Mouse (Mus musculus) MEL (cell line): ENCODE measurements around the gene Tmem30a. TPM values are rescaled to one million over a fixed set of nuclear protein-coding genes. Genes with fewer than 3 reads are reported as not detected.

ENCODE experiments used
- DNase-seq: peaks from one replicate; pipeline ENCODE4 v3.0.0; 2011; ENCODE audit warnings: low read depth, low spot score
- H3K27ac ChIP-seq: 2 replicates; pipeline ENCODE4 v1.5.1; 2012; ENCODE audit warnings: low read depth, mild to moderate bottlenecking, control low read depth, low read length, moderate library complexity; ENCODE audit not compliant: control insufficient read depth
- H3K27me3 ChIP-seq, 2 experiments: fragments of 150-350 bp in 1 of 2; sonication (generic) in 1 of 2; 2 replicates each; pipeline ENCODE4 v1.6.1; 2012; ENCODE audit warnings: low read length in 2 of 2, mild to moderate bottlenecking in 2 of 2, improper control_type of control experiment in 1 of 2, moderate library complexity in 1 of 2; ENCODE audit not compliant: insufficient read depth in 2 of 2, control insufficient read depth in 1 of 2
- H3K36me3 ChIP-seq, 2 experiments: 2 replicates each; pipeline ENCODE4 v1.6.1; 2012 to 2014; ENCODE audit warnings: low read length in 2 of 2, improper control_type of control experiment in 1 of 2, inconsistent platforms in 1 of 2, mild to moderate bottlenecking in 1 of 2; ENCODE audit not compliant: insufficient read depth in 2 of 2, control insufficient read depth in 1 of 2
- H3K4me1 ChIP-seq, 2 experiments: fragments of 150-350 bp in 1 of 2; sonication (generic) in 1 of 2; 2 replicates each; pipeline ENCODE4 v1.6.1; 2012; ENCODE audit warnings: low read length in 2 of 2, improper control_type of control experiment in 1 of 2, mild to moderate bottlenecking in 1 of 2; ENCODE audit not compliant: insufficient read depth in 2 of 2, control insufficient read depth in 1 of 2
- H3K4me3 ChIP-seq, 2 experiments: fragments of 150-350 bp in 1 of 2; sonication (generic) in 1 of 2; 2 replicates each; pipeline ENCODE4 v1.5.1; 2012; ENCODE audit warnings: low read depth in 2 of 2, low read length in 2 of 2, mild to moderate bottlenecking in 2 of 2, moderate library complexity in 2 of 2, control low read depth in 1 of 2, improper control_type of control experiment in 1 of 2; ENCODE audit not compliant: control insufficient read depth in 1 of 2, insufficient read depth in 1 of 2
- H3K79me2 ChIP-seq: 2 replicates; pipeline ENCODE4 v1.6.1; 2012; ENCODE audit warnings: mild to moderate bottlenecking, low read length, moderate library complexity; ENCODE audit not compliant: control insufficient read depth, poor library complexity, insufficient read depth
- H3K9ac ChIP-seq: 2 replicates; pipeline ENCODE4 v1.6.1; 2012; ENCODE audit warnings: low read depth, mild to moderate bottlenecking, control low read depth, low read length, moderate library complexity; ENCODE audit not compliant: control insufficient read depth, poor library complexity, severe bottlenecking
- H3K9me3 ChIP-seq: fragments of 150-350 bp; sonication (generic); replicated peaks from 2 replicates; pipeline ENCODE4 v1.6.1; 2012; ENCODE audit warnings: mild to moderate bottlenecking, low read length, improper control_type of control experiment, moderate library complexity; ENCODE audit not compliant: insufficient read depth
- BHLHE40 ChIP-seq: IDR thresholded peaks from 2 replicates; pipeline ENCODE4 v1.6.1; 2012; ENCODE audit warnings: low read depth, mild to moderate bottlenecking, inconsistent platforms, low read length, improper control_type of control experiment, borderline replicate concordance
- CHD2 ChIP-seq: IDR thresholded peaks from 2 replicates; pipeline ENCODE4 v1.6.1; 2011; ENCODE audit warnings: low read length, improper control_type of control experiment
- CTCF ChIP-seq, 3 experiments: IDR thresholded peaks in 2 of 3; conservative IDR thresholded peaks in 1 of 3; 2 replicates each; pipeline ENCODE4 v1.5.1; 2011 to 2012; ENCODE audit warnings: low read length in 3 of 3, low read depth in 2 of 3, mild to moderate bottlenecking in 2 of 3, improper control_type of control experiment in 1 of 3, inconsistent platforms in 1 of 3, mixed read lengths in 1 of 3, moderate library complexity in 1 of 3; ENCODE audit not compliant: control insufficient read depth in 1 of 3, insufficient read depth in 1 of 3, poor library complexity in 1 of 3, severe bottlenecking in 1 of 3
- EP300 ChIP-seq, 2 experiments: IDR thresholded peaks; 2 replicates each; pipeline ENCODE4 v1.6.1; 2011; ENCODE audit warnings: improper control_type of control experiment in 2 of 2, low read length in 2 of 2, low read depth in 1 of 2, mild to moderate bottlenecking in 1 of 2
- GABPA ChIP-seq: IDR thresholded peaks from 2 replicates; pipeline ENCODE4 v1.6.1; 2012; ENCODE audit warnings: low read depth, mild to moderate bottlenecking, inconsistent platforms, low read length, improper control_type of control experiment, moderate library complexity
- HCFC1 ChIP-seq: IDR thresholded peaks from 2 replicates; pipeline ENCODE4 v1.6.1; 2012; ENCODE audit warnings: low read depth, mild to moderate bottlenecking, inconsistent platforms, low read length, improper control_type of control experiment, moderate library complexity
- JUND ChIP-seq: IDR thresholded peaks from 2 replicates; pipeline ENCODE4 v1.6.1; 2011; ENCODE audit warnings: low read depth, mild to moderate bottlenecking, improper control_type of control experiment, low read length
- KAT2A ChIP-seq: conservative IDR thresholded peaks from 2 replicates; pipeline ENCODE4 v1.6.1; 2012; ENCODE audit warnings: low read depth, low read length, improper control_type of control experiment, inconsistent platforms
- MAFK ChIP-seq: IDR thresholded peaks from 2 replicates; pipeline ENCODE4 v1.6.1; 2011; ENCODE audit warnings: low read depth, mild to moderate bottlenecking, low read length, improper control_type of control experiment, borderline replicate concordance
- MEF2A ChIP-seq: IDR thresholded peaks from 2 replicates; pipeline ENCODE4 v1.6.1; 2014; ENCODE audit warnings: low read depth, mild to moderate bottlenecking, inconsistent platforms, low read length, improper control_type of control experiment; ENCODE audit not compliant: poor library complexity, insufficient replicate concordance, severe bottlenecking; ENCODE audit errors: extremely low read depth
- MYB ChIP-seq: IDR thresholded peaks from 2 replicates; pipeline ENCODE4 v1.6.1; 2011; ENCODE audit warnings: mild to moderate bottlenecking, low read depth, low read length, improper control_type of control experiment
- MYC ChIP-seq: IDR thresholded peaks from 2 replicates; pipeline ENCODE4 v1.6.1; 2011; ENCODE audit warnings: low read depth, mild to moderate bottlenecking, low read length, improper control_type of control experiment, moderate library complexity
- POLR2A ChIP-seq, 2 experiments: IDR thresholded peaks; 2 replicates each; pipeline ENCODE4 v1.6.1; 2011 to 2012; ENCODE audit warnings: low read length in 2 of 2, mild to moderate bottlenecking in 2 of 2, control low read depth in 1 of 2, improper control_type of control experiment in 1 of 2, low read depth in 1 of 2, moderate library complexity in 1 of 2; ENCODE audit not compliant: control insufficient read depth in 1 of 2, insufficient read depth in 1 of 2, poor library complexity in 1 of 2
- POLR2AphosphoS2 ChIP-seq: IDR thresholded peaks from 2 replicates; pipeline ENCODE4 v1.6.1; 2011; ENCODE audit warnings: low read length, improper control_type of control experiment
- POLR2AphosphoS5 ChIP-seq: IDR thresholded peaks from 2 replicates; pipeline ENCODE4 v1.6.1; 2012; ENCODE audit warnings: low read depth, borderline replicate concordance, mild to moderate bottlenecking, inconsistent platforms, low read length, moderate library complexity, mixed read lengths
- RCOR1 ChIP-seq: IDR thresholded peaks from 2 replicates; pipeline ENCODE4 v1.6.1; 2012; ENCODE audit warnings: low read depth, mild to moderate bottlenecking, inconsistent platforms, low read length, improper control_type of control experiment
- TAL1 ChIP-seq: IDR thresholded peaks from 2 replicates; pipeline ENCODE4 v1.6.1; 2012; ENCODE audit warnings: mild to moderate bottlenecking, inconsistent platforms, low read length, moderate library complexity, mixed read lengths
- TCF12 ChIP-seq: IDR thresholded peaks from 2 replicates; pipeline ENCODE4 v1.6.1; 2014; ENCODE audit warnings: low read depth, mild to moderate bottlenecking, inconsistent platforms, low read length, improper control_type of control experiment, moderate library complexity
- UBTF ChIP-seq: IDR thresholded peaks from 2 replicates; pipeline ENCODE4 v1.6.1; 2012; ENCODE audit warnings: low read depth, mild to moderate bottlenecking, inconsistent platforms, low read length, improper control_type of control experiment, moderate library complexity, borderline replicate concordance; ENCODE audit not compliant: insufficient read depth
- USF2 ChIP-seq, 2 experiments: IDR thresholded peaks; 2 replicates each; pipeline ENCODE4 v1.6.1; 2011 to 2012; ENCODE audit warnings: improper control_type of control experiment in 2 of 2, low read length in 2 of 2, borderline replicate concordance in 1 of 2, inconsistent platforms in 1 of 2, low read depth in 1 of 2, mild to moderate bottlenecking in 1 of 2; ENCODE audit not compliant: insufficient read depth in 1 of 2
- ZKSCAN1 ChIP-seq: IDR thresholded peaks from 2 replicates; pipeline ENCODE4 v1.6.1; 2012; ENCODE audit warnings: low read depth, mild to moderate bottlenecking, inconsistent platforms, low read length, improper control_type of control experiment, moderate library complexity
- polyA plus RNA-seq, 2 experiments: library from polyadenylated mRNA; stranded (reverse) in 1 of 2; unstranded in 1 of 2; fragments of >175 nt in 1 of 2; fragments of >200 nt in 1 of 2; gene quantifications; 2 replicates each; pipeline versions ENCODE4 v1.2.1 to v1.2.4; 2012; ENCODE audit warnings: low replicate concordance in 2 of 2, low read depth in 1 of 2; ENCODE audit not compliant: insufficient read length in 2 of 2, insufficient read depth in 1 of 2, missing spikeins in 1 of 2
- total RNA-seq: library from RNA; depleted of rRNA; stranded (reverse); fragments of 300-350 nt; gene quantifications from 2 replicates; pipeline ENCODE4 v1.2.3, GENCODE M21; 2012

The Tmem30a gene
- total and polyA plus RNA-seq, 3 experiments: 19.3 to 25.8 TPM; not detected in 1

DNA sequence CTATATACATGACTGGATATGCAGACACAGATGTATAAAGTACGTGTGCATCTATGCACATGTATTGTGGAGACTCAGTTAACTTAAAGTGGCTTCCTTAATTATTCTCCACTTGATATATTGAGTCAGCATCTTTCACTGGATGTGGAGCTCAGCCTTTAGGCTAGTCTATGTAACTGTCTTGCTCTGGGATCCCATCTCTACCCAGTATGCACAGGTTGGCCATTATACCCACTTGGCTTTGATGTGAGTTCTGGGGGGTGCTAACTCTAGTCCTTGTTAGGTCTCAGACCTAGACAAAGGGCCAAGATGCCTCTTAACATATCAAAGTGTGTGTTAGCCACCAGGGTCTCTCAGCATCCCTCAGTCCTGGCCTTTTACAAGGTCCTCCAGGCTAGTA, 38.0 kb upstream of the Tmem30a start:
- no peak overlapping the region for H3K9ac ChIP-seq
- H3K36me3 ChIP-seq: no peaks in the 10 kb centered on the region
- peaks cover 2 to 9% of the 10 kb centered on the region in 2 experiments for H3K27me3 ChIP-seq
- H3K27ac ChIP-seq: no peak overlapping the region
- no peaks in the 10 kb centered on the region for H3K9me3 ChIP-seq
- H3K4me1 ChIP-seq: no peaks in the 10 kb centered on the region
- TF ChIP-seq TAL1: no peak
- TF ChIP-seq GABPA: no peak
- no peak for TF ChIP-seq CHD2
- TF ChIP-seq MYC: no peak
- no peak for DNase-seq
- no peaks in the 10 kb centered on the region for H3K79me2 ChIP-seq
- no peak overlapping the region for H3K4me3 ChIP-seq

DNA sequence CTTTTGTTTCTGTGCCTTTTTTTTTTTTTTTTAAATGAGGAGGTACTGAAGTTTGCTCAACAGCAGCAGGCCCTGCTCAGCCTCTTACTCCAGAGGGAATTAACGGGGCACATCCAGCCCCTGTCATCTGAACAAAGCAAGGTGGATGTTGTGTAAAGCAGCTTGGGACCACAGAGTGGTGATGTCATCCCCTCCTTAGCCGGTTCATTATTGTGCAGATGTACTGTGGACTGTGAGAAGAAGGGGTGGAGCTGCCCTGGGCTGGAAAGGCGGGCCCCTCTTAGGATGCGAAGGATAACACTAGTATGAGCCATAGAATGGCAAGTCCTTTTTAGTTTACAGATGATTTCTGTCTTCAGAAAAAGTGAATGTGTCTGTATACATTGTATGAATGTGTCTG, 37.6 kb upstream of the Tmem30a start:
- no peak for DNase-seq

DNA sequence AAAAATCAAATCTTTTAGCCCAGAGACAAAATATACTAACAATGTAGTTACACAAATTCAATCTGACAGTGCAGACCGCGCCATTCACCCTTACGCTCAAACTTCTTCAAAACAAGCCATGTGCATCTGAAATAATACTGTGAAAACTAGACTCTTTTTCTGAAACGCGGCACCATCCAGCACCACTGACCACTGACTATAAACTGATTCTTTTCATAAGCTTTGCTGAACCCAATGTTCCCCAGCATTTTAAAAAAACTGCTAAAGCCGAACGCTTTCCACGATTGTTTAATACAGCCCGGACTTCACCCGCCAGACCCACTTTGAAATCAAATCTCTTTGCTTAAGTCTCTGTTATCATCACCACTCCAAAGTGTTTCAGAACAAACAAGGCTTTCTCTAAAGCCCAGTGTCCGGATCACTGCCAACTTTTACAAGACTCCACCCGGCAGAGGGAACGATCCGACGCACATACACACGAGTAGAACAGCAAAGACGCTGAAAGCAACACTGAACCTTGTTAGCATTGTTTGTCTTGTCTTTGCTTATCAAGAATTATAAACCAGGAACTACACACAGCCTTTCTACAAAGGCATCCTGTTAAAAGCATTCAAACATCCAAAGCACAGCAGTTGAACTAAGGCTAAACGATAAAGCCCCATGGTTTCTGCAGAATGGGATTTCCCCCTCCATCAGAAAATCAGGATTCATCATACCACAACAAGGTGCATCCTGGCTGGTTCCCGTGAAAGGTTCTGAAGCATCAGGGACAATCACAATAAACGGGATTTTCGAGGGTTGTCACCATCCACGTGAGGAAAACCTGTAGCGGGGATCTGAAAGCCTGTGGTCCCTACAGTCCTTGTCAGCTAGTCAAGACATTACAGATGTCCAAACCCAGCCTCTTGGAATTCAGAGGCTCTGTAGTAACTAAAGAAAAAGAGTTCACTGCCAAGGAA, 36.8 kb upstream of the Tmem30a start:
- no peaks in the 10 kb centered on the region for H3K4me1 ChIP-seq
- H3K79me2 ChIP-seq: no peaks in the 10 kb centered on the region
- H3K9ac ChIP-seq: no peak overlapping the region
- H3K27me3 ChIP-seq: peaks cover 2 to 14% of the 10 kb centered on the region in 2 experiments
- no peaks in the 10 kb centered on the region for H3K36me3 ChIP-seq
- TF ChIP-seq ZKSCAN1: no peak
- TF ChIP-seq POLR2AphosphoS2: no peak
- TF ChIP-seq MEF2A: no peak
- H3K4me3 ChIP-seq: no peak overlapping the region
- H3K27ac ChIP-seq: no peak overlapping the region
- H3K9me3 ChIP-seq: no peaks in the 10 kb centered on the region
- no peak for DNase-seq

More for the DNA sequence above, 37.6 kb upstream of the Tmem30a start:
- Histone ChIP-seq H3K79me2 (no peaks in the 10 kb centered on the region), H3K4me1 (no peaks in the 10 kb centered on the region), H3K27me3 (peaks cover 2 to 9% of the 10 kb centered on the region in 2 experiments), H3K9ac (no peak overlapping the region), H3K36me3 (no peaks in the 10 kb centered on the region), H3K9me3 (no peaks in the 10 kb centered on the region), H3K27ac (no peak overlapping the region), H3K4me3 (no peak overlapping the region)
- TF ChIP-seq BHLHE40 (no peak), CHD2 (no peak), KAT2A (no peak), MEF2A (no peak), USF2 (IDR thresholded peaks at IDR 0.05; ENCODE audit: borderline replicate concordance in 1 of 2, insufficient read depth in 1 of 2, low read depth in 1 of 2, low read length in 2 of 2) (no peak), MYC (no peak), HCFC1 (no peak), CTCF (IDR thresholded peaks at IDR 0.05 in 2 of 3, conservative IDR thresholded peaks at IDR 0.05 in 1 of 3; ENCODE audit: control insufficient read depth in 1 of 3, insufficient read depth in 1 of 3, low read depth in 2 of 3, low read length in 3 of 3, poor library complexity in 1 of 3, severe bottlenecking in 1 of 3) (no peak), MYB (no peak), TCF12 (no peak), EP300 (IDR thresholded peaks at IDR 0.05; ENCODE audit: low read depth in 1 of 2, low read length in 2 of 2) (no peak), ZKSCAN1 (no peak), RCOR1 (no peak), POLR2AphosphoS5 (no peak), POLR2A (IDR thresholded peaks at IDR 0.05; ENCODE audit: control insufficient read depth in 1 of 2, insufficient read depth in 1 of 2, low read depth in 1 of 2, low read length in 2 of 2, poor library complexity in 1 of 2) (no peak), JUND (no peak), UBTF (no peak), MAFK (no peak)
